Mouse (Mus musculus): ENCODE results near the gene Pdxdc1. TPM values are rescaled to one million over a fixed set of nuclear protein-coding genes. Genes with fewer than 3 reads are reported as not detected.
"Not testable (repeated sequence)": the region's sequence is repeated elsewhere in the genome, so short reads cannot be mapped to it uniquely, and the experiment has no call there.

Pdxdc1 gene
- total RNA-seq, 1 experiment from 2014 or later: 74.9 TPM

GRCm38 (mm10) chr16:13892850-13893249 lies 10.1 kb downstream of the Pdxdc1 start:
- no peak for ATAC-seq (replicated peaks; ENCODE audit: low read depth, poor library complexity, severe bottlenecking)

- no peak for ATAC-seq (replicated peaks; ENCODE audit: low read depth, poor library complexity, severe bottlenecking)
Observed at GRCm38 (mm10) chr16:13890449-13890848, 12.5 kb downstream of the Pdxdc1 start.

GRCm38 (mm10) chr16:13883094-13883774 lies 19.7 kb downstream of the Pdxdc1 start:
- no peak for ATAC-seq (replicated peaks; ENCODE audit: low read depth, poor library complexity, severe bottlenecking)

- no peak for ATAC-seq (replicated peaks; ENCODE audit: low read depth, poor library complexity, severe bottlenecking)
Observed at GRCm38 (mm10) chr16:13875483-13875882, 27.4 kb downstream of the Pdxdc1 start.

GRCm38 (mm10) chr16:13867910-13868514 lies 34.9 kb downstream of the Pdxdc1 start:
- ATAC-seq (replicated peaks; ENCODE audit: low read depth, poor library complexity, severe bottlenecking): no peak

GRCm38 (mm10) chr16:13867406-13867805 lies 35.5 kb downstream of the Pdxdc1 start:
- not testable (repeated sequence) for ATAC-seq (replicated peaks; ENCODE audit: low read depth, poor library complexity, severe bottlenecking)

- no peak for ATAC-seq (replicated peaks; ENCODE audit: low read depth, poor library complexity, severe bottlenecking)
Observed at GRCm38 (mm10) chr16:13866616-13867015, 36.3 kb downstream of the Pdxdc1 start.

GRCm38 (mm10) chr16:13866076-13866475 lies 36.9 kb downstream of the Pdxdc1 start:
- no peak for ATAC-seq (replicated peaks; ENCODE audit: low read depth, poor library complexity, severe bottlenecking)

GRCm38 (mm10) chr16:13853886-13854285 lies 49.0 kb downstream of the Pdxdc1 start:
- ATAC-seq (replicated peaks; ENCODE audit: low read depth, poor library complexity, severe bottlenecking): no peak

- ATAC-seq (replicated peaks; ENCODE audit: low read depth, poor library complexity, severe bottlenecking): no peak
Observed at GRCm38 (mm10) chr16:13851446-13851845, 51.5 kb downstream of the Pdxdc1 start.

- ATAC-seq (replicated peaks; ENCODE audit: low read depth, poor library complexity, severe bottlenecking): peak; percentile 84
Observed at GRCm38 (mm10) chr16:13848310-13848709, 54.6 kb downstream of the Pdxdc1 start.

- no peak for ATAC-seq (replicated peaks; ENCODE audit: low read depth, poor library complexity, severe bottlenecking)
Observed at GRCm38 (mm10) chr16:13846675-13847074, 56.3 kb downstream of the Pdxdc1 start.

GRCm38 (mm10) chr16:13845031-13845430 lies 57.9 kb downstream of the Pdxdc1 start:
- no peak for ATAC-seq (replicated peaks; ENCODE audit: low read depth, poor library complexity, severe bottlenecking)

- no peak for ATAC-seq (replicated peaks; ENCODE audit: low read depth, poor library complexity, severe bottlenecking)
Observed at GRCm38 (mm10) chr16:13840956-13841355, 62.0 kb downstream of the Pdxdc1 start.

GRCm38 (mm10) chr16:13840056-13840455 lies 62.9 kb downstream of the Pdxdc1 start:
- ATAC-seq (replicated peaks; ENCODE audit: low read depth, poor library complexity, severe bottlenecking): no peak

GRCm38 (mm10) chr16:13834382-13834781 lies 68.5 kb downstream of the Pdxdc1 start:
- ATAC-seq (replicated peaks; ENCODE audit: low read depth, poor library complexity, severe bottlenecking): no peak

- no peak for ATAC-seq (replicated peaks; ENCODE audit: low read depth, poor library complexity, severe bottlenecking)
Observed at GRCm38 (mm10) chr16:13831606-13832005, 71.3 kb downstream of the Pdxdc1 start.

GRCm38 (mm10) chr16:13830444-13830843 lies 72.5 kb downstream of the Pdxdc1 start:
- no peak for ATAC-seq (replicated peaks; ENCODE audit: low read depth, poor library complexity, severe bottlenecking)

GRCm38 (mm10) chr16:13826511-13826910 lies 76.4 kb downstream of the Pdxdc1 start:
- no peak for ATAC-seq (replicated peaks; ENCODE audit: low read depth, poor library complexity, severe bottlenecking)

GRCm38 (mm10) chr16:13825781-13826490 lies 77.0 kb downstream of the Pdxdc1 start:
- no peak for ATAC-seq (replicated peaks; ENCODE audit: low read depth, poor library complexity, severe bottlenecking)

- no peak for ATAC-seq (replicated peaks; ENCODE audit: low read depth, poor library complexity, severe bottlenecking)
Observed at GRCm38 (mm10) chr16:13820771-13821170, 82.2 kb downstream of the Pdxdc1 start.

All from common myeloid progenitor, adult 5-6 weeks (primary cell).